ENCODE assay signal across 8 mouse cellular contexts in the genomic region with DNA sequence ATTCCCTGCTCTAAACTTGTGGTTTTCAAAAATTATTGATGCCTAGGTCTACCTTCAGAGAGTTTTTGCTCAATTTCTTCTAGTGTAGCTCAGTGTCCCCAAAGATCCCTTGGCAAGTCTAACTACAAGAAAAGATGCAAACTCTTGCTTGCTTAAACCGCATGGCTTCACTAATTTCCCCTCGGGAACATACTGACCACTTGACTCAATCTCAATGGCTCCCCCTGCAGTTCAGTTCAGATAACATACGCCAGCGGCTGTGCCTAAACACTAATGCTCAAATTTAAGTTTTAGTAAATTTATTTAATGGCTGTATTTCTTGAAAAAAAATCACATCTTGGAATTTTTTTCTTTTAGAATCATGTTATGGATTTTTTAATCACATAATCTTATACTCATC. TPM values are rescaled to one million over a fixed set of nuclear protein-coding genes. Genes with fewer than 3 reads are reported as not detected.
DNase-seq lines count a peak whose midpoint lies in the region; ATAC-seq and TF ChIP-seq lines count a peak whose summit lies in the region.

No protein-coding gene starts in this region.

- H3K4me1 ChIP-seq in midbrain, embryonic 11.5 days (ENCODE audit: control insufficient read depth, insufficient read depth, low read length): no peaks in the 10 kb centered on the region
- H3K4me1 ChIP-seq in midbrain, embryonic 16.5 days (ENCODE audit: control insufficient read depth, insufficient read depth, low read length): no peaks in the 10 kb centered on the region

- no peaks in the 10 kb centered on the region for H3K36me3 ChIP-seq in midbrain, embryonic 11.5 days (ENCODE audit: control insufficient read depth, insufficient read depth, low read length)
- no peaks in the 10 kb centered on the region for H3K36me3 ChIP-seq in midbrain, embryonic 16.5 days (ENCODE audit: control insufficient read depth, insufficient read depth, low read length)

- H3K9me3 ChIP-seq in midbrain, embryonic 11.5 days (ENCODE audit: control insufficient read depth, low read length): no peaks in the 10 kb centered on the region
- no peaks in the 10 kb centered on the region for H3K9me3 ChIP-seq in midbrain, embryonic 16.5 days (replicated peaks; ENCODE audit: control insufficient read depth, low read length, poor library complexity, severe bottlenecking)

- peak; percentile 42 for TF ChIP-seq CTCF in Patski (IDR thresholded peaks at IDR 0.05)
- peak; percentile 88 for TF ChIP-seq CTCF in gastrocnemius, adult 2 months (IDR thresholded peaks at IDR 0.05)

- peak; percentile 54; the same call in 1 of the 2 replicates for ATAC-seq in midbrain, embryonic 11.5 days (ENCODE audit: low FRiP score)
- ATAC-seq in midbrain, embryonic 16.5 days: no peak
- no peak for ATAC-seq in Patski
- no peak for ATAC-seq in erythroblast, adult 5-6 weeks (replicated peaks; ENCODE audit: low FRiP score, poor library complexity, severe bottlenecking)

- H3K27me3 ChIP-seq in midbrain, embryonic 11.5 days (ENCODE audit: control insufficient read depth, insufficient read depth, low read length): no peaks in the 10 kb centered on the region
- no peaks in the 10 kb centered on the region for H3K27me3 ChIP-seq in midbrain, embryonic 16.5 days (ENCODE audit: control insufficient read depth, insufficient read depth, low read depth, low read length)
- no peaks in the 10 kb centered on the region for H3K27me3 ChIP-seq in Patski

- H3K4me3 ChIP-seq in midbrain, embryonic 11.5 days (ENCODE audit: low read depth, low read length): no peak overlapping the region
- no peak overlapping the region for H3K4me3 ChIP-seq in midbrain, embryonic 16.5 days (ENCODE audit: low read depth, low read length)
- no peak overlapping the region for H3K4me3 ChIP-seq in gastrocnemius, adult 2 months

- DNase-seq in midbrain, embryonic 11.5 days (ENCODE audit: low spot score, missing footprints): peak; percentile 88
- no peak for DNase-seq in Patski (ENCODE audit: low read depth, low spot score)
- peak; percentile 28 for DNase-seq in cerebellum, adult 11-12 months
- DNase-seq in gastrocnemius, adult 2 months: peak; percentile 48
- peak; percentile 48 to 68 for DNase-seq in kidney, postnatal 25 days
- peak; percentile 84 for DNase-seq in lung, postnatal 36 days

- H3K27ac ChIP-seq in midbrain, embryonic 11.5 days (ENCODE audit: low read depth, low read length): no peak overlapping the region
- no peak overlapping the region for H3K27ac ChIP-seq in midbrain, embryonic 16.5 days (ENCODE audit: low read length)
- no peak overlapping the region for H3K27ac ChIP-seq in gastrocnemius, adult 2 months

- intact Hi-C loops in gastrocnemius, adult 2 months (cut with DNase I): loop anchor here (2.0 to 10.0 kb wide), 5 partner anchors 123 to 593 kb away; no protein-coding TSS in a partner anchor

- WGBS in midbrain, embryonic 11.5 days: 42% methylated on average over 4 of the region's 4 CpGs
- WGBS in midbrain, embryonic 16.5 days: 42% methylated on average over 4 of the region's 4 CpGs

- CTCF ChIA-PET in Patski (lab: Charles Lee): no interaction called here

- no peak overlapping the region for H3K9ac ChIP-seq in midbrain, embryonic 11.5 days (ENCODE audit: low read length)
- no peak overlapping the region for H3K9ac ChIP-seq in midbrain, embryonic 16.5 days (ENCODE audit: low read depth, low read length)

- in situ Hi-C loops in Patski (cut with MboI; ENCODE audit: low pct_unique_long_range_greater_than_20kb): loop anchor here (25.0 kb wide), 1 partner anchor 600 kb away; no protein-coding TSS in a partner anchor

- POLR2A ChIA-PET in Patski (lab: Charles Lee): no interaction called here

- no peak overlapping the region for H3K4me2 ChIP-seq in midbrain, embryonic 11.5 days
- no peak overlapping the region for H3K4me2 ChIP-seq in midbrain, embryonic 16.5 days (ENCODE audit: low read length)

RNA-seq across cellular contexts. Expression of a gene that starts 49.2 kb away (rescaled TPM):
- polyA plus RNA-seq in midbrain, embryonic 11.5 days (2014; fragmentation: Nextera tagmentation; extraction: Ambion mirVana): 3.3 and 3.7 TPM in 2 replicates
- polyA plus RNA-seq in midbrain, embryonic 16.5 days (2015; fragmentation: Nextera tagmentation; extraction: Ambion mirVana): 15.9 and 17.2 TPM in 2 replicates
- not detected for polyA plus RNA-seq in Patski (2021)
- total RNA-seq in gastrocnemius, adult 2 months (2021): 10 to 100 TPM; 15.9 to 19.9 TPM
- total RNA-seq in erythroblast, adult 5-6 weeks (2015; ENCODE audit: low replicate concordance): 2.3 and 5.0 TPM in 2 replicates
- 2.5 and 4.6 TPM in 2 replicates for total RNA-seq in erythroblast, adult 5-6 weeks (2017; ENCODE audit: low replicate concordance)
